Mouse (Mus musculus) testis, adult 10 weeks (tissue): Measurements from ENCODE around the gene Suclg2. TPM values are rescaled to one million over a fixed set of nuclear protein-coding genes. Genes with fewer than 3 reads are reported as not detected.

Experiments used
- polyA plus RNA-seq: library from polyadenylated mRNA; stranded (reverse); fragments of 350-450 nt; fragmentation: Illumina TruSeq; extraction: RNeasy Lipid Tissue Mini Kit (QIAGEN cat#74804); gene quantifications from one replicate; pipeline ENCODE4 v1.2.3, GENCODE M21; 2014; ENCODE audit warnings: low read depth, low replicate concordance

Suclg2 gene
- polyA plus RNA-seq, result 29.3 TPM

GRCm38 (mm10) chr6:95718031-95718968 lies at the start of gene Suclg2:
TSS of gene Suclg2 (minus strand) at chr6:95718800.

